Mouse (Mus musculus): ENCODE measurements around the gene Commd9.
A peak's percentile ranks its signal among the peaks of the same experiment; 100 is the strongest.

Commd9 gene

GRCm38 (mm10) chr2:101909326-101910080, 23.5 kb downstream of the Commd9 start:
- DNase-seq (ENCODE audit: low spot score), result no peak

- DNase-seq (ENCODE audit: low spot score), result no peak
These were observed 32.5 kb downstream of the Commd9 start for GRCm38 (mm10) chr2:101918518-101918917.

GRCm38 (mm10) chr2:101920136-101920554, 34.1 kb downstream of the Commd9 start:
- no peak for DNase-seq (ENCODE audit: low spot score)

GRCm38 (mm10) chr2:101922302-101922701, 36.3 kb downstream of the Commd9 start:
- DNase-seq (ENCODE audit: low spot score), result no peak

- DNase-seq (ENCODE audit: low spot score), result no peak
These were observed 37.1 kb downstream of the Commd9 start for GRCm38 (mm10) chr2:101923181-101923580.

GRCm38 (mm10) chr2:101925183-101925582, 39.1 kb downstream of the Commd9 start:
- DNase-seq (ENCODE audit: low spot score), result peak; percentile 9

GRCm38 (mm10) chr2:101925591-101926188, 39.6 kb downstream of the Commd9 start:
- peak; percentile 54 for DNase-seq (ENCODE audit: low spot score)

GRCm38 (mm10) chr2:101932169-101932936, 46.3 kb downstream of the Commd9 start:
- no peak for DNase-seq (ENCODE audit: low spot score)

GRCm38 (mm10) chr2:101933301-101933700, 47.3 kb downstream of the Commd9 start:
- no peak for DNase-seq (ENCODE audit: low spot score)

GRCm38 (mm10) chr2:101935006-101935405, 49.0 kb downstream of the Commd9 start:
- no peak for DNase-seq (ENCODE audit: low spot score)

- DNase-seq (ENCODE audit: low spot score), result no peak
These were observed 64.9 kb downstream of the Commd9 start for GRCm38 (mm10) chr2:101950716-101951520.
